Mouse (Mus musculus): ENCODE results near the gene Ube2g1. TPM values are rescaled to one million over a fixed set of nuclear protein-coding genes. Genes with fewer than 3 reads are reported as not detected.

The Ube2g1 gene
- polyA plus RNA-seq, 1 experiment from 2014 or later, result 53.6 TPM

GRCm38 (mm10) chr11:72659918-72660317, 52.8 kb downstream of the Ube2g1 start:
- peak; percentile 48 for TF ChIP-seq CTCF (IDR thresholded peaks at IDR 0.05)
- DNase-seq (ENCODE audit: low read depth, low spot score), result no peak
- in situ Hi-C loops (cut with MboI; ENCODE audit: low pct_unique_long_range_greater_than_20kb), result no loop called here
- POLR2A ChIA-PET, result interaction anchor here (1.0 kb wide), 1 partner anchor 47 kb away, joined by 3 read pairs; no protein-coding TSS in a partner anchor
- CTCF ChIA-PET, result interaction anchor here (1.1 to 2.7 kb wide), 2 partner anchors 13 to 26 kb away, joined by 4 to 6 read pairs; no protein-coding TSS in a partner anchor
- H3K27me3 ChIP-seq, result no peaks in the 10 kb centered on the region
- no peak for ATAC-seq

DNA sequence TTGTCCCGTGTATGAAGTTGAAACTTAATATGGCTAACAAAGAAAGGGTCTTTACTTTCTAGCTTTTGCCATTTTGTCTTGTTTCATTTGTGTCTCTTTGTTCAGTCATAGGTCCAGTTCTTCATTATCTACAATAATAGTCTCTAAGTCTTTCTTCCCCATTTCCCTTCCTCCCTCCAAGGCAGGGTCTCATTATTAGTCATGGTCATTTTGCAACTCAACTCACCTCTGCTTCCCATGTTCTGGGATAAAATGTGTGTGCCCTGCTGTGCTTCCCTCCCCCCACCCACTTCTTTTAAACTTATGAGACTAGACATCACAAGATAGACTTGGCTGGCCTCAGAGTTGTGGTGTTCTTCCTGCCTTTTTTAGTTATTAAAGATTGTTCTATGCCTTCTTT, 53.3 kb downstream of the Ube2g1 start:
- ATAC-seq (no peak), DNase-seq (ENCODE audit: low read depth, low spot score) (no peak)
- in situ Hi-C loops (cut with MboI; ENCODE audit: low pct_unique_long_range_greater_than_20kb), result no loop called here
- CTCF ChIA-PET, result interaction anchor here (0.9 to 2.7 kb wide), 3 partner anchors 13 to 26 kb away, joined by 4 to 6 read pairs (median 5); no protein-coding TSS in a partner anchor
- H3K27me3 ChIP-seq, result no peaks in the 10 kb centered on the region
- TF ChIP-seq CTCF (IDR thresholded peaks at IDR 0.05), result no peak
- POLR2A ChIA-PET, result interaction anchor here (1.0 kb wide), 1 partner anchor 48 kb away, joined by 3 read pairs; no protein-coding TSS in a partner anchor

DNA sequence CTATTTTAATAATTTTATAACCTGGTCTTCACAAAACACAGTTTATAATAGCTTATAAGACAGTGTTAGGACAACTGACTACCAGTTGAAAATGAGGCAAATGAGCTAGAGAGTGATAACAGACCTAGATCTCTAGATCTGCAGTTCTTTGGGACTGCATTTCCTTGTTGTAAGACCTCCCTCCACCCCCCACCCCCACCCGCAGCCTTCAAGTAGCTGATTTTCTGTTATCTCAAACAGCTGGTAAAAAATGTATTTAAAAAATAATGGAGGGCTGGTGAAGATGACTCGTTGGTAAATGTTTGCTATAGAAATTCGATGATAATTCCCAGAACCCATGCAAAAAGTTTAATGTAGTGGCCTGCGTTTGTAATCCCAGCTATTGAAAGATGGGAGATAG, 57.6 kb downstream of the Ube2g1 start:
- in situ Hi-C loops (cut with MboI; ENCODE audit: low pct_unique_long_range_greater_than_20kb), result no loop called here
- no peaks in the 10 kb centered on the region for H3K27me3 ChIP-seq
- TF ChIP-seq CTCF (IDR thresholded peaks at IDR 0.05), result no peak
- no peak for ATAC-seq
- DNase-seq (ENCODE audit: low read depth, low spot score), result no peak
- ChIA-PET POLR2A (interaction anchor here (0.6 kb wide), 1 partner anchor 68 kb away, joined by 3 read pairs; no protein-coding TSS in a partner anchor), CTCF (no interaction called here)

DNA sequence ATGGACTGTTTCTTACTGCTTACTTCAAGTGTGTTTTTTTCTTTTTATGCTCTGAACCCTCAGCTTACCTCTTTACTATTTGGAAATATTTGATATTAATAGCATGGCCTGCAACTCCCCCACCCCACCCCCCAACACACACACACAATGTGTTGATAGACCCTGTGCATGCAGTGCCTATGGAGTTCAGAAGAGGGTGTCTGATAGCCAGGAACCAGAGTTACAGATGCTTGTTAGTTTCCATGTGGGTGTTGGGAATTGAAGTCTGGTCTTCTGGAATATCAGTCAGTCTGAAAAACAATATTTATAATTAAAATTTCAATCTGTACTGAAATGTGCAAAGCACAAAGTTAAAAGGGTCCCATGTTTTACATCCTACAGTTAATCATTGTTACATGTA, 63.6 kb downstream of the Ube2g1 start:
- H3K27me3 ChIP-seq, result no peaks in the 10 kb centered on the region
- DNase-seq (ENCODE audit: low read depth, low spot score) (no peak), ATAC-seq (no peak)
- POLR2A ChIA-PET, result no interaction called here
- TF ChIP-seq CTCF (IDR thresholded peaks at IDR 0.05), result peak; percentile 46
- CTCF ChIA-PET, result no interaction called here
- in situ Hi-C loops (cut with MboI; ENCODE audit: low pct_unique_long_range_greater_than_20kb), result no loop called here

GRCm38 (mm10) chr11:72671294-72671988, 64.4 kb downstream of the Ube2g1 start:
- DNase-seq (ENCODE audit: low read depth, low spot score) (no peak), ATAC-seq (no peak)
- in situ Hi-C loops (cut with MboI; ENCODE audit: low pct_unique_long_range_greater_than_20kb), result no loop called here
- TF ChIP-seq CTCF (IDR thresholded peaks at IDR 0.05), result no peak
- POLR2A ChIA-PET, result no interaction called here
- CTCF ChIA-PET, result interaction anchor here (0.7 kb wide), 1 partner anchor 83 kb away, joined by 3 read pairs; no protein-coding TSS in a partner anchor
- H3K27me3 ChIP-seq, result no peaks in the 10 kb centered on the region

GRCm38 (mm10) chr11:72672438-72672837, 65.4 kb downstream of the Ube2g1 start:
- no peak for TF ChIP-seq CTCF (IDR thresholded peaks at IDR 0.05)
- no peaks in the 10 kb centered on the region for H3K27me3 ChIP-seq
- DNase-seq (ENCODE audit: low read depth, low spot score), result no peak
- in situ Hi-C loops (cut with MboI; ENCODE audit: low pct_unique_long_range_greater_than_20kb), result no loop called here
- POLR2A ChIA-PET, result no interaction called here
- CTCF ChIA-PET, result no interaction called here
- no peak for ATAC-seq

- DNase-seq (ENCODE audit: low read depth, low spot score) (no peak), ATAC-seq (no peak)
- ChIA-PET CTCF (no interaction called here), POLR2A (no interaction called here)
- no peaks in the 10 kb centered on the region for H3K27me3 ChIP-seq
- in situ Hi-C loops (cut with MboI; ENCODE audit: low pct_unique_long_range_greater_than_20kb), result no loop called here
- no peak for TF ChIP-seq CTCF (IDR thresholded peaks at IDR 0.05)
These were observed 68.2 kb downstream of the Ube2g1 start for GRCm38 (mm10) chr11:72675280-72675679.

DNA sequence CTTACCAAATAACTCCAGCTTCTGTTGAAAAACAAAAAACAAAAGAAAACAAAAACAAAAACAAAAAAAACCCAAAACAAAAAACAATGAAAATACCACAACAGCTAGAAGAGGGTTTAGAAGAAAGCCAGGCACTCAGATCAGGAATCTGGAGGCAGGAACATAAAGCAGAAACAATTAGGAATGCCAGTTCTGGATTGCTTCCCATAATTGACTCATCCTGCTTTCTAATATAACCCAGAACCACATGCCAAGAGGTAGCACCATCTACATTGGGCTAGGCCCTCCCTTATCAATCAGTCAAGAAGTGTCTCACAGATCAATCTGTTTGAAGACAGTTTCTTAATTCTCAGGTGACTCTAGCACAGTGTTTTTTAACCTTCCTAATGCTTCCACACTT, 73.6 kb downstream of the Ube2g1 start:
- in situ Hi-C loops (cut with MboI; ENCODE audit: low pct_unique_long_range_greater_than_20kb), result no loop called here
- CTCF ChIA-PET, result interaction anchor here (1.1 kb wide), 1 partner anchor 20 kb away, joined by 5 read pairs; no protein-coding TSS in a partner anchor
- ATAC-seq, result no peak
- no peaks in the 10 kb centered on the region for H3K27me3 ChIP-seq
- no peak for DNase-seq (ENCODE audit: low read depth, low spot score)
- POLR2A ChIA-PET, result interaction anchor here (1.0 kb wide), 1 partner anchor 73 kb away, joined by 3 read pairs; no protein-coding TSS in a partner anchor
- TF ChIP-seq CTCF (IDR thresholded peaks at IDR 0.05), result no peak

DNA sequence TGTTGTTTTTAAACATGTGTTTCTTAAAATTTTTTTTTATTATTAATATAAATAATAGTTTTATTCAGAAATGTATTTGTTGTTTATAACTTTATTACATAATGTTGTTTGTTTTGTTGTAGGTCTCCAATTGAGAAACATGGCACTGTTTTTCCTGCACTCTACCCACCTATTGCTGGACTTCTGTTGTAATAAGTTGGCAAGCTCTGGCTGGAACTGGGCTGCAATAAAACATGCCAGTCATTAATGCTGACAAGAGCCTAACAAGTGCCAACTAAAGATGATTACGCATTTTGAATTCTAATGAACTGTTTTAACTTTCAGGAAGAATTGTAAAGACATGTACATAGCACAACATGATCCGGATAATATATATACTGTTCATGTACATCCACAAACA, 76.3 kb downstream of the Ube2g1 start:
- DNase-seq (ENCODE audit: low read depth, low spot score), result no peak
- no peak for TF ChIP-seq CTCF (IDR thresholded peaks at IDR 0.05)
- in situ Hi-C loops (cut with MboI; ENCODE audit: low pct_unique_long_range_greater_than_20kb), result no loop called here

GRCm38 (mm10) chr11:72686697-72687096, 79.6 kb downstream of the Ube2g1 start:
- CTCF ChIA-PET, result interaction anchor here (1.8 kb wide), 1 partner anchor 12 kb away, joined by 5 read pairs; no protein-coding TSS in a partner anchor
- ATAC-seq (no peak), DNase-seq (ENCODE audit: low read depth, low spot score) (no peak)
- in situ Hi-C loops (cut with MboI; ENCODE audit: low pct_unique_long_range_greater_than_20kb), result no loop called here
- POLR2A ChIA-PET, result no interaction called here
- no peak for TF ChIP-seq CTCF (IDR thresholded peaks at IDR 0.05)
- H3K27me3 ChIP-seq, result no peaks in the 10 kb centered on the region

More for the DNA sequence above, 76.3 kb downstream of the Ube2g1 start:
- no peak for ATAC-seq
- CTCF ChIA-PET, result no interaction called here
- no peaks in the 10 kb centered on the region for H3K27me3 ChIP-seq
- POLR2A ChIA-PET, result no interaction called here

DNA sequence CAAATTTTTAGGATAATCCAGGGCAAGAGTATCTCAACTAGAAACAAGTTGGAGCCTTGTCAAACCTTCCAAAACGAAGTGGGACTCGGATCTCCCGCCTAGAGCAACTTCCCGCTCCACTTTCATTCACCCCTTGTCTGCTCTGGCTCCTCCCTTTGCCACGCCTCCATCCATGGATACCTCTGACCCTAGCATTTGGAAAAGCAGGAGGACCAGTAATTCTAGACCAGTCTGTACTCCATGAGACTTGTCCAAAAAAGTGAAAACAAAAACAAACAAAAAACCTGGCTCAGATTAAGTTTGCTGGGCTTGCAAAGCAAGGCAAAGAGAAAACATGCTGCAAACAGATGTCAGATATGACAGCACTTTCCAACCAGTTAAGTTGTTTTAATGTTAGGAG, 81.2 kb downstream of the Ube2g1 start:
- no peak for ATAC-seq
- no peak for DNase-seq (ENCODE audit: low read depth, low spot score)
- H3K27me3 ChIP-seq, result no peaks in the 10 kb centered on the region
- TF ChIP-seq CTCF (IDR thresholded peaks at IDR 0.05), result no peak
- in situ Hi-C loops (cut with MboI; ENCODE audit: low pct_unique_long_range_greater_than_20kb), result no loop called here
- POLR2A ChIA-PET, result interaction anchor here (1.2 kb wide), 1 partner anchor 10 kb away, joined by 3 read pairs; no protein-coding TSS in a partner anchor
- CTCF ChIA-PET, result no interaction called here
